ENCODE assay signal across 7 mouse cellular contexts in genomic region chr11:4217914-4218629, GRCm38 (mm10). TPM values are rescaled to one million over a fixed set of nuclear protein-coding genes. Genes with fewer than 3 reads are reported as not detected.
DNase-seq lines count a peak whose midpoint lies in the region; ATAC-seq and TF ChIP-seq lines count a peak whose summit lies in the region.

Gene Castor1 (plus strand): TSS chr11:4218225.

- 0 out of 2 replicates have a peak, but pooled peaks cover 3% of the 10 kb centered on the region for H3K9me3 ChIP-seq in intestine, embryonic 14.5 days (ENCODE audit: control insufficient read depth, low read length)
- no peaks in the 10 kb centered on the region for H3K9me3 ChIP-seq in limb, embryonic 10.5 days (replicated peaks)
- H3K9me3 ChIP-seq in midbrain, embryonic 12.5 days, result no peaks in the 10 kb centered on the region

- DNase-seq in adrenal gland, adult 2 months, result peak; percentile 97
- DNase-seq in embryo, embryonic 11.5 days (ENCODE audit: low read depth, low spot score), result peak; percentile 69
- DNase-seq in gastrocnemius, postnatal 25 days, result peak; percentile 92
- peak; percentile 78 for DNase-seq in intestine, embryonic 14.5 days (ENCODE audit: low spot score)
- DNase-seq in limb, embryonic 10.5 days (ENCODE audit: low spot score), result peak; percentile 84

- peaks cover 10% of the 10 kb centered on the region; the same call in 1 of the 2 replicates for H3K27me3 ChIP-seq in intestine, embryonic 14.5 days (replicated peaks; ENCODE audit: control insufficient read depth, insufficient read depth, low read length)
- peaks cover 40% of the 10 kb centered on the region for H3K27me3 ChIP-seq in limb, embryonic 10.5 days (ENCODE audit: low read depth, poor library complexity, severe bottlenecking)
- peaks cover 31% of the 10 kb centered on the region for H3K27me3 ChIP-seq in midbrain, embryonic 12.5 days
- H3K27me3 ChIP-seq in small intestine, adult 2 months (ENCODE audit: control insufficient read depth, insufficient read depth, low read length), result no peaks in the 10 kb centered on the region

- H3K9ac ChIP-seq in intestine, embryonic 14.5 days (ENCODE audit: low read length), result no peak within 1 kb of the TSS; the same call in 1 of the 2 replicates
- H3K9ac ChIP-seq in midbrain, embryonic 12.5 days (replicated peaks), result peak within 1 kb of the TSS; percentile 49

- H3K4me1 ChIP-seq in intestine, embryonic 14.5 days (replicated peaks; ENCODE audit: control insufficient read depth, insufficient read depth, low read length), result peaks cover 3% of the 10 kb centered on the region; the same call in 1 of the 2 replicates
- peaks cover 16% of the 10 kb centered on the region for H3K4me1 ChIP-seq in limb, embryonic 10.5 days
- peaks cover 11% of the 10 kb centered on the region for H3K4me1 ChIP-seq in midbrain, embryonic 12.5 days
- peaks cover 7% of the 10 kb centered on the region for H3K4me1 ChIP-seq in small intestine, adult 2 months (ENCODE audit: control insufficient read depth, insufficient read depth, insufficient read length, low read length)

- peaks cover 15% of the 10 kb centered on the region for H3K36me3 ChIP-seq in intestine, embryonic 14.5 days (ENCODE audit: control insufficient read depth, insufficient read depth, low read length)
- H3K36me3 ChIP-seq in limb, embryonic 10.5 days, result peaks cover 28% of the 10 kb centered on the region
- H3K36me3 ChIP-seq in midbrain, embryonic 12.5 days, result peaks cover 21% of the 10 kb centered on the region
- H3K36me3 ChIP-seq in small intestine, adult 2 months (ENCODE audit: control insufficient read depth, insufficient read depth, low read length), result peaks cover 24% of the 10 kb centered on the region

- no peak within 1 kb of the TSS for H3K27ac ChIP-seq in intestine, embryonic 14.5 days (ENCODE audit: low read depth)
- H3K27ac ChIP-seq in limb, embryonic 10.5 days, result peak within 1 kb of the TSS; percentile 72
- no peak within 1 kb of the TSS for H3K27ac ChIP-seq in midbrain, embryonic 12.5 days (replicated peaks)
- peak within 1 kb of the TSS; percentile 44; the same call in 1 of the 2 replicates for H3K27ac ChIP-seq in small intestine, adult 2 months (ENCODE audit: insufficient read depth, low read depth, low read length)

- WGBS in intestine, embryonic 14.5 days, result 2% methylated on average over 56 of the region's 56 CpGs
- 2% methylated on average over 56 of the region's 56 CpGs for WGBS in limb, embryonic 10.5 days
- WGBS in midbrain, embryonic 12.5 days, result 2% methylated on average over 49 of the region's 56 CpGs
- WGBS in small intestine, adult 2 months, result 2% methylated on average over 56 of the region's 56 CpGs

- H3K4me2 ChIP-seq in intestine, embryonic 14.5 days (ENCODE audit: low read length), result peak within 1 kb of the TSS; percentile 58
- peak within 1 kb of the TSS; percentile 81 for H3K4me2 ChIP-seq in midbrain, embryonic 12.5 days (replicated peaks)

- TF ChIP-seq POLR2A in small intestine, adult 2 months (IDR thresholded peaks at IDR 0.05; ENCODE audit: low read depth, low read length), result no peak

- TF ChIP-seq CTCF in small intestine, adult 2 months (IDR thresholded peaks at IDR 0.05; ENCODE audit: extremely low read depth, insufficient read length, insufficient replicate concordance, low read depth, low read length), result peak; percentile 5; the same call in 1 of the 2 replicates

- H3K4me3 ChIP-seq in intestine, embryonic 14.5 days (ENCODE audit: low read depth, low read length), result peak within 1 kb of the TSS; percentile 29
- peak within 1 kb of the TSS; percentile 63 for H3K4me3 ChIP-seq in limb, embryonic 10.5 days
- peak within 1 kb of the TSS; percentile 47 for H3K4me3 ChIP-seq in midbrain, embryonic 12.5 days
- H3K4me3 ChIP-seq in small intestine, adult 2 months (ENCODE audit: low read depth, low read length), result peak within 1 kb of the TSS; percentile 70

- ATAC-seq in intestine, embryonic 14.5 days (replicated peaks; ENCODE audit: low FRiP score, low TSS enrichment, low read depth), result peak; percentile 85
- ATAC-seq in midbrain, embryonic 12.5 days (ENCODE audit: low FRiP score, low read depth), result peak; percentile 88

RNA-seq across cellular contexts. Expression of gene Castor1, which starts in this region (rescaled TPM):
- total RNA-seq in adrenal gland, adult 2 months (2021), result 1 to 10 TPM; 3.5 to 4.1 TPM
- 11.6 and 14.6 TPM in 2 replicates for polyA plus RNA-seq in adrenal gland, adult 2 months (2012; rRNA removed)
- total RNA-seq in gastrocnemius, postnatal 25 days (2021), result 1 to 10 TPM; 1.8 to 4.4 TPM
- 1.3 and 2.0 TPM in 2 replicates for polyA plus RNA-seq in intestine, embryonic 14.5 days (2014; fragmentation: Nextera tagmentation; extraction: Ambion mirVana)
- 1.8 and 2.1 TPM in 2 replicates for polyA plus RNA-seq in limb, embryonic 10.5 days (2016; fragmentation: Nextera tagmentation; extraction: Ambion mirVana)
- polyA plus RNA-seq in midbrain, embryonic 12.5 days (2016; fragmentation: Nextera tagmentation; extraction: Ambion mirVana), result 2.1 and 2.9 TPM in 2 replicates
- polyA plus RNA-seq in small intestine, adult 2 months (2012; rRNA removed), result 2.6 and 2.7 TPM in 2 replicates

Comparison
In these comparisons a context has a peak if more than half of its experiments do, and no peak if none do; other contexts are left out.
1. H3K27ac ChIP-seq: peak in limb, embryonic 10.5 days (single experiment) and small intestine, adult 2 months (single experiment); none in intestine, embryonic 14.5 days (single experiment) and midbrain, embryonic 12.5 days (single experiment).
2. Peak in every context shown above with its lines, with median percentiles within 50 percentile points of each other: DNase-seq and H3K4me3 ChIP-seq.